Mouse (Mus musculus): Measurements from ENCODE around the gene H2-Ab1.

GRCm38 (mm10) chr17:34209680-34210079, 47.8 kb upstream of the H2-Ab1 start:
- TF ChIP-seq ZNF384 (IDR thresholded peaks at IDR 0.05; ENCODE audit: low read depth, low read length) = no peak
- TF ChIP-seq HCFC1 (IDR thresholded peaks at IDR 0.05; ENCODE audit: borderline replicate concordance, insufficient read depth, low read length) = no peak

All from ES-E14 (cell line).